Mouse (Mus musculus) megakaryocyte-erythroid progenitor cell, adult 5-6 weeks (primary cell): Measurements from ENCODE around the gene Ubald2. TPM values are rescaled to one million over a fixed set of nuclear protein-coding genes. Genes with fewer than 3 reads are reported as not detected.
"Not testable (repeated sequence)": the region's sequence is repeated elsewhere in the genome, so short reads cannot be mapped to it uniquely, and the experiment has no call there.

Experiments
- ATAC-seq: replicated peaks from 2 replicates; pipeline ENCODE4 v1.8.0; 2016; ENCODE audit warnings: mild to moderate bottlenecking, inconsistent platforms; ENCODE audit not compliant: severe bottlenecking, poor library complexity, low FRiP score, low TSS enrichment
- total RNA-seq, 2 experiments: library from RNA; stranded (forward) in 1 of 2; stranded (reverse) in 1 of 2; fragments of 200-1000, 215-1000 nt in 1 of 2; fragments of >200 nt in 1 of 2; fragmentation: Nextera tagmentation in 1 of 2; gene quantifications; 2 replicates each; pipeline ENCODE4 v1.2.3; 2014 to 2017

Gene Ubald2
- total RNA-seq (2014; fragmentation: Nextera tagmentation), result 68.8 and 89.9 TPM in 2 replicates
- total RNA-seq (2017), result 65.8 and 93.3 TPM in 2 replicates

GRCm38 (mm10) chr11:116433356-116434286, at the start of gene Ubald2:
Ubald2 (plus strand) TSS chr11:116434094.
- ATAC-seq, result peak; percentile 94

DNA sequence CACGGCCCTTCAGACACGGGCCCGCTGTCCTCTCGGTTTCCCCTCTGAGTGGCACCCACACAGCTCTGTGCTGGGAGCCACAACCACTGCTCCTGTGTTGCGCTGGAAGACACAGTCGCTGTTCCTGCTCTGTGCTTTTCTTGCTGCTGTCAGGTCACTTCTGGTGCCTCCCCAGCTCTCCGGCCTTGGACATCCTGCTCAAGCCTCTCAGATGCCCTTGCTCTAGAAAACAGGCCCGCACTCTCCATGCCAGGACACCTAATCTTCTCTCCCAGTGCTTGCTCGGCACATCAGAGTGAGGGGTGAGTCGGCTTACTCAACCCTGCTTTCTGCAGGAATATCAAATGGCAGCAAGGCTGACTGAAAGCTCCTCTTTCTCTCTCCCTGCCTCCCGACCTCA, 49.7 kb upstream of the Ubald2 start:
- ATAC-seq, result no peak

DNA sequence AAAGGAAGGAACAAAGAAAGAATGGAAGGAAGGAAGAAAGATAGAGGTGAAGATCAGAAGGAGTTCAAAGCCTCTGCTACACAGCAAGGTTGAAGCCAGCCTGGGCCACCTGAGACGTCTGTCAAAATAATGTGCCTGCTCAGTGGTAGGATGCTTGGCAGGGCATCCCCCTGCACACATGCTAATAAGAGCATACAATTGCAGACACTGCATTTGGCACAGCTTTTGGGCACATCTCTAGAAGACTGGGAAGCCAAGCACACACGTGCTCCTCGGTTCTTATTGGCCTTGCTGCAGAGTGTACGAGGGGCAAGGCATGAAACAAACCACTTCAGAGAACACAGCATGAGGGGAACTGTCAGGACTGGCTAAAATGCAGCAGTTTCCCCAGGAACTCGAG, 47.9 kb upstream of the Ubald2 start:
- ATAC-seq, result no peak

GRCm38 (mm10) chr11:116387086-116388071, 46.5 kb upstream of the Ubald2 start:
- peak; percentile 71 for ATAC-seq

DNA sequence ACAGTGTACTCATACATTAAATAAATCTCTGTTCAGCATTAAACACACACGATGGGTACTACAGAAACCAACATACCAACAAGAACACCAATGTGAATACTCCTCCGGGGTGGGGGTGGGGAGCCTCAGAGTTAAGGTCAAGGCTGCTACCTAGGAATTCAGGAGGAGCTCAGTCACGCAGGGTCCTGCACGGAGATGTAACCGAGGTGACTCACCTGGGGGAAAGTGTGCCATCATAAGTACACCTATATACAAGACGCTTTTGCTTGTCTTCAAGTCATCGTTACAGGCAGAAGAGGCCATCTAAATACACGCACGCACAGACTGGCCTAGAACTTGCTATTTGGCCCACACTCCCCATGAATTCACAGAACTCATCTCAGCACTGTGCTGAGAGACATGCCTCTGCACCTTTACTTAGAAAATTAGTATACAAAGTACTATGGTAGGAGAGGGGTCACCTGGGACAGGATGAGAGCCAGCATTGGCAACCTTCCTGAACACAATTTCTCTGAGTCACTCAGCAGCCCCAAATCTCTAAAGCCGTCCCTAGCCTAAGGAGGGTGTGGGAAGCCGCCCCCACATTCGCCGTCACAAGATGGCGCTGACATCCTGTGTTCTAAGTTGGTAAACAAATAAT, 44.9 kb upstream of the Ubald2 start:
- peak; percentile 86 for ATAC-seq

- ATAC-seq, result peak; percentile 47; the same call in 1 of the 2 replicates
These were observed 39.1 kb upstream of the Ubald2 start for GRCm38 (mm10) chr11:116394769-116395168.

- no peak for ATAC-seq
These were observed 37.5 kb upstream of the Ubald2 start for GRCm38 (mm10) chr11:116396276-116396933.

DNA sequence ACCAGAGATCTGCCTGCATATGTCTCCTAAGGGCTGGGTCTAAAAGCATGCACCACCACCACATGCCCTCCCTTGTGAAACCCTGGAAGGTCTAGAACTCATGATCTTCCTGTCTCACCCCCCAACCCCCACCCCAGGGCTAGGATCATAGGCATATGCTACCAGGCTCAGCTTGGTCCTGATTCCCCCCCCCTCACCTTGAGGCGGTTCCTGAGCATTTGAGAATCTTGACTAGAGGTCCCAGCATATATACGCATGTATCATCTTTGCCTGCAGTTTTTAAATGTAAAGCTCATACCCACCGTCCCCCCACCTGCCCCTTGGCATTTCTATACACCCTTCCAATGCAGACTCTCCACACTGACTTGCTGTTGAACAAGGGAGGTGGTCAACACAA, 37.0 kb upstream of the Ubald2 start:
- no peak for ATAC-seq

DNA sequence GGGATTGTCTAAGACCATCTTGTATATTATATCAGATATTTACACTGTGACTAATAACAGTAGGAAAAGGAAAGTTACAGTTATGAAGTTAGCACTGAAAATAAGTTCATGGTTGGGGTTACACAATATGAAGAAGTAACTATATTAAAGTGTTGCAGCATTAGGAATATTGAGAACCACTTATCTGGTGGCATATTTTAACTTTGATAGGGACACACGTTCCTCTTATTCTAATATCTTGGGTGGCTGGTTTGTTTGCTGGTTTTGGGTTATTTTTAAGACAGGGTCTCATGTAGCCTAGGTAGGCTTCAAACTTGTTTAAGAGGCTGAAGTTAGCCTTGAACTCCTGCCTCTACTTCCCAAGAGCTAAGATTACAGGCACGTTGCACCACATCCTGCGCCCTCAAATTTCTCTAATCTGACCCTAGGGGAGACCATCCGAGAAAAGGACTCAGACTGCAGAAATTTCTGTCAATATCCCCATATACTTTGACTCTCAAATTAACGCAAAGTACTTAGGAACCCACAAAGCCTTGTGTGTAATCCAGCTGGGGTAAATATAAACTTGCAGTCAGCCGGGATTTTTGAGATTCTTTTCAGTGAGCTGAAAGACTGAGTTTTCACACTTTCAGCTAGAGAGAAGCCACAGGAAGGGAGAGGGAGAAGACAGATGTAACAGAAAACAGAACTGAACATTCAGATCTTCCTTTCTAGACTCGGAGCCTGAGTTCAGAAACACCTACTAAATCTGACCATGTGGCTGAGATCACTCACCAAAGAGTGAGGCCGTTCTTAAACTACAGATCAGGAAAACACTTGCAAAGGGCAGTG, 36.2 kb upstream of the Ubald2 start:
- ATAC-seq, result no peak

DNA sequence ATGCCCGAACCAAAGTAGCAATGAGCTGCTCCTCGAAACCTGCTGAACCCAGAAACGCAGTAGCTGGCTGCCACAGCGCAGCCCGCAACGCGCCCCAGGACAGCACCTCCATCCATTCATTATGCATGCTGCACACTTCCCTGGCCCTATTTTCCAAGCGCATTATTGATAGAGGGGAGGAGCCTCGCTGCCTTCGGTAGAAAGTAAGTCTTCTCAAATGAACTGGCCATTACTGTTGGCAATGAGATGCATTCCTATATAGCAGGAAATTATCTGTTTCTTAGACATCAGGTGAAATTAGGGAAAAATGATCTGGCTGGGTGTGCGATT, 35.6 kb upstream of the Ubald2 start:
- no peak for ATAC-seq

DNA sequence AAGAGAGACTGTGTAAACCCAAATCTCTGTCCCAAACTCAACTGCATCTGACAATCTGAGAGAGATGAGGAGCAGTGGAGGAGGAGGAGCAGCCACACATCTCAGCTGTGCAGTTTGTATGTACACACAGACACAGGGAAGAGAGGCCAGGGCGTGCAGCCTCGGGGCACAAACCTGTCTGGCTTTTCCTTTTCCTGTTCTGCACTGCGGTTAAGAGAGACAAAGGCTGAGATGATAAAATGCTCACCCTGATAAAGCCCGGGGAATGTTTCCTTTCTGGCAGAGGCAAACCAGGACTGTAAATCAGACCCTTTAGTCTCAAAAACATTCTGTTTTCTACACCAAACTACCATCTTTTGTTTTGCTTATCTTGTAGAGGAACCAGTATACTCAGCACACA, 33.3 kb upstream of the Ubald2 start:
- ATAC-seq, result peak; percentile 50; the same call in 1 of the 2 replicates

DNA sequence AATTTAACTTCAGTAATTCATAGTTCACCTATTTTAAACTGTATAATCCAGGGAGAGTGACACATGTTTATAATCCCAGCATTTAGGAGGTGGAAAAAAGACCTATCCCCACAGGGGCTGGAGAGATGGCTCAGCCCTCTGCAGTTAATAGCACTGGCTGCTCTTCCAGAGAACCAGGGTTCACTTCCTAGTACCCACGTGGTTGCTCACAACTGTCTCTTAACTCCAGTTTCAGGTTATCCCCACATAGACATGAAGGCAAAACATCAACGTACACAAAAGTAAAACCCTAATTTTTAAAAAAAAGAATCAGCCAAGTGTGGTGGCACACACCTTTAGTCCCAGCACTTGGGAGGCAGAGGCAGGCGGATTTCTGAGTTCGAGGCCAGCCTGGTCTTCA, 28.3 kb upstream of the Ubald2 start:
- no peak for ATAC-seq

GRCm38 (mm10) chr11:116406231-116406728, 27.6 kb upstream of the Ubald2 start:
- no peak for ATAC-seq

DNA sequence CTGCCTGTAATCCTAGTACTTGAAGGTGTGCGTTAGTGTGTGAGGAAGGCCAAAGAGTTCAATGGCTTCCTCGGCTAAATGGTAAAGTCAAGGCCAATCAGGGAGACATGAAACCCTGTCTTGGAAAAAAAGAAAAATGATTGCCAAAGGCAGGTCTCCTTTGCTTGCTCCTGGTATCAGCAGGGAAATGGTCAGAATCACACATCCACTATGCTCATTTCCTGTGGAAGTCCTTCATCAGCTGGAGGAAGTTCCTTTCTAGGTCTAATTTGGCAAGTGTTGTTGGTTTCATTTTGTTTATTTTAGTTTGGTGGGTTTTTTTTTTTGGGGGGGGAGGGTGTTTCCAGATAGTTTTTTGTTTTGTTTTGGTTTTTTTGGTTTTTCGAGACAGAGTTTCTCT, 24.9 kb upstream of the Ubald2 start:
- ATAC-seq, result no peak

DNA sequence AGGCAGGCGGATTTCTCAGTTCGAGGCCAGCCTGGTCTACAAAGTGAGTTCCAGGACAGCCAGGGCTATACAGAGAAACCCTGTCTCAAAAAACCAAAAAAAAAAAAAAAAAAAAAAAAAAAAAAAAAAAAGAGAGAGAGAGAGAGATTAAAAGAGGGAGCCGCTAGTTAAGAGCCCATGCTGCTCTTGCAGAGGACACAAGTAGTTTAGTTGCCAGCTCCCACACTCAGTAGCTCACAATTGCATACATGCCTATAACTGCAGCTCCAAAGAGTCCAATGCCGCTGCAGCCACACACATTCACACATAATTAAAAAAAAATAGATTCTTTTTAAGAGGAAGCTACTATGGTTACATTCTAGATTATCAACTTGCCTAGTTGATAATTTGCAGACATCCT, 23.5 kb upstream of the Ubald2 start:
- ATAC-seq, result not testable (repeated sequence)

GRCm38 (mm10) chr11:116411582-116411981, 22.3 kb upstream of the Ubald2 start:
- no peak for ATAC-seq

DNA sequence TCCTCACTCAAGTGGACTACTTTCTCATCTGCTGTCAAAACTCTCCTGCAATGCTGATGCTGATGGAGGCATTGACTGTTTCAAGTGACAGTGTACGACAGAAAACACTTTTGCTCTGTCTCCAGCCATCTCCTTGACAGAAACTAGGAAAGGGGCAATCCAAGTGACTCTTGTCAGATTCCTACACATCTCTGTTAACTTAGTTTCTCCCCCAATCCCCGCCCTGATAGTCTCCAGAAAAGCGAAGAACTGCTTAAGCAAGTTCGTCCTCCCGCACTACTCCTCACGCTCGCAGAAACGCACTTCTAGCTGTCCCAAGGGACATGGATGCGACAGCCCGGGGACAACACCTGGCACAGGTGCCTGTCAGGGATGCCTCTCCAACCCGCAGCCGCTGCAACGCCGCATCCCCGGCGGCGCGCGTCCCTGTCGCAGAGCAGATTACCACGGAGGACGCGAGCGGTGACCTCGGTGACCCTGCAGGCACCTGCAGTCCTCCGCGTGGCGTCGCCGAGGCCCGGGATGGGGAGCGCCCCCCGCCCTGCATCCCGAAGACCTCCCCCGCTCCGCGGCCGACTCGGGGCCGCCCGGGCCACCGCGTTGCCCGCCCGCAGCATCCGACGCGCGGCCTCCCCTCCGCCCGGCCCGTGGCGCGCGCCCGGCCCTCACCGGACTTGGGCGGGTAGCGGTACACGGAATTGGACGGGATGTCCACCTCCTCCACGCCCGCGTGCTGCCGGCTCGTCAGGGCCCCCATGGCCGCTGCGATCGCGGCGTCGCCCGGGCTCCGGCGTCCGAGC, 21.7 kb upstream of the Ubald2 start:
- ATAC-seq, result no peak
